Mouse (Mus musculus): ENCODE measurements around the gene Lat. TPM values are rescaled to one million over a fixed set of nuclear protein-coding genes. Genes with fewer than 3 reads are reported as not detected.
A peak's percentile ranks its signal among the peaks of the same experiment; 100 is the strongest.
"Not testable (repeated sequence)": the region's sequence is repeated elsewhere in the genome, so short reads cannot be mapped to it uniquely, and the experiment has no call there.

Gene Lat
- polyA plus RNA-seq, 1 experiment from 2014 or later, result 1.6 TPM

DNA sequence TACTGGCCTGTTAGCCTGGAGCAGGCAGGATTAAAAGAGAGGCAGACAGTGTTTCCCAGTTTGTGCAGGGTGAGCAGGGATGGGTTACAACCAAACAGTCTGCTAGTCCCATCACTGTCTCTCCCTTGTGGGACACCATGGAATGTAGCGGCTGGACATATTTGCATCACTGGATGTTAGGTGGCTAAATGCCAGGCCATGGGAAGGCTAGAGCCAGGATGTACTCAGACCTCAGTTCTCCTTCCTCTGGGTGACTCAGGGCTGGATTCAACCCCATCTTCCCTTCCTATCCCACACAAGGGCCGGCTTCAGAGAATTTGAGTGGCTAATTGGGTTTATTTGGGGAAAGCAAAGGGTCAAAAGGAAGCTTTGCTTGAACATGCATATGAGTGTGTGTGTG, 39.3 kb upstream of the Lat start:
- Histone ChIP-seq H3K9me3 (ENCODE audit: low read length) (no peaks in the 10 kb centered on the region), H3K27ac (ENCODE audit: low read length) (no peak overlapping the region), H3K36me3 (ENCODE audit: insufficient read depth, low read length) (no peaks in the 10 kb centered on the region), H3K27me3 (replicated peaks; ENCODE audit: insufficient read depth, low read length) (no peaks in the 10 kb centered on the region), H3K9ac (replicated peaks; ENCODE audit: low read depth) (no peak overlapping the region), H3K4me3 (ENCODE audit: low read depth, low read length) (no peak overlapping the region), H3K4me2 (replicated peaks; ENCODE audit: low read depth, low read length) (no peak overlapping the region), H3K4me1 (ENCODE audit: insufficient read depth, low read depth, low read length) (no peaks in the 10 kb centered on the region)
- ATAC-seq, result no peak
- WGBS, result 67% methylated on average over 2 of the region's 2 CpGs
- TF ChIP-seq CTCF (IDR thresholded peaks at IDR 0.05), result no peak
- no peak for TF ChIP-seq EP300 (IDR thresholded peaks at IDR 0.05)
- no peak for DNase-seq (ENCODE audit: low spot score)

DNA sequence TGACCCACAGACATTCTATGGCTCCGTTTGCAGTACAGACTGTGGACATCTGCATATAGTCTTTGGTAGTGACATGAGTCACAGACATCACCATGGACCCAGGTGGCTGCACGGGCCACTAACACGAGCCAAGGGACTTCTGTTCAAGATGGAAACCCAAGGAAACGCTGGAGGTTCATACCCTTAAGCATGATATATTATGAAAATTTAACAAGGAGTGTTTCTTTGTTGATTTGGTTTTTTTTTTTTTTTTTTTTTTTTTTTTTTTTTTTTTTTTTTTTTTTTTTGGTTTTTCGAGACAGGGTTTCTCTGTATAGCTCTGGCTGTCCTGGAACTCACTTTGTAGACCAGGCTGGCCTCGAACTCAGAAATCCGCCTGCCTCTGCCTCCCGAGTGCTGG, 33.1 kb upstream of the Lat start:
- H3K4me3 ChIP-seq (ENCODE audit: low read depth, low read length); H3K4me2 ChIP-seq (replicated peaks; ENCODE audit: low read depth, low read length); H3K27ac ChIP-seq (ENCODE audit: low read length); H3K4me1 ChIP-seq (ENCODE audit: insufficient read depth, low read depth, low read length); H3K27me3 ChIP-seq (replicated peaks; ENCODE audit: insufficient read depth, low read length); H3K9ac ChIP-seq (replicated peaks; ENCODE audit: low read depth); ATAC-seq; H3K36me3 ChIP-seq (ENCODE audit: insufficient read depth, low read length); H3K9me3 ChIP-seq (ENCODE audit: low read length); DNase-seq (ENCODE audit: low spot score): not testable (repeated sequence)
- 70% methylated on average over 6 of the region's 8 CpGs for WGBS

- peak; percentile 92 for TF ChIP-seq CTCF (IDR thresholded peaks at IDR 0.05)
- TF ChIP-seq EP300 (IDR thresholded peaks at IDR 0.05), result no peak
- no peak overlapping the region for H3K4me2 ChIP-seq (replicated peaks; ENCODE audit: low read depth, low read length)
- WGBS, result 10% methylated on average over 5 of the region's 5 CpGs
- H3K27me3 ChIP-seq (replicated peaks; ENCODE audit: insufficient read depth, low read length), result no peaks in the 10 kb centered on the region
- ATAC-seq (no peak), DNase-seq (ENCODE audit: low spot score) (peak; percentile 86)
- no peak overlapping the region for H3K9ac ChIP-seq (replicated peaks; ENCODE audit: low read depth)
- no peaks in the 10 kb centered on the region for H3K36me3 ChIP-seq (ENCODE audit: insufficient read depth, low read length)
- H3K9me3 ChIP-seq (ENCODE audit: low read length), result no peaks in the 10 kb centered on the region
- no peak overlapping the region for H3K4me3 ChIP-seq (ENCODE audit: low read depth, low read length)
- H3K4me1 ChIP-seq (ENCODE audit: insufficient read depth, low read depth, low read length), result 0 out of 2 replicates have a peak, but pooled peaks cover 3% of the 10 kb centered on the region
- no peak overlapping the region for H3K27ac ChIP-seq (ENCODE audit: low read length)
Measured at GRCm38 (mm10) chr7:126399548-126399947, 30.2 kb upstream of the Lat start.

- no peaks in the 10 kb centered on the region for H3K36me3 ChIP-seq (ENCODE audit: insufficient read depth, low read length)
- no peak overlapping the region for H3K4me3 ChIP-seq (ENCODE audit: low read depth, low read length)
- H3K27me3 ChIP-seq (replicated peaks; ENCODE audit: insufficient read depth, low read length), result no peaks in the 10 kb centered on the region
- WGBS, result 85% methylated on average over 4 of the region's 4 CpGs
- DNase-seq (ENCODE audit: low spot score) (no peak), ATAC-seq (no peak)
- H3K27ac ChIP-seq (ENCODE audit: low read length), result no peak overlapping the region
- H3K4me1 ChIP-seq (ENCODE audit: insufficient read depth, low read depth, low read length), result 0 out of 2 replicates have a peak, but pooled peaks cover 3% of the 10 kb centered on the region
- H3K4me2 ChIP-seq (replicated peaks; ENCODE audit: low read depth, low read length), result no peak overlapping the region
- TF ChIP-seq CTCF (IDR thresholded peaks at IDR 0.05), result no peak
- TF ChIP-seq EP300 (IDR thresholded peaks at IDR 0.05), result no peak
- no peak overlapping the region for H3K9ac ChIP-seq (replicated peaks; ENCODE audit: low read depth)
- H3K9me3 ChIP-seq (ENCODE audit: low read length), result no peaks in the 10 kb centered on the region
Measured at GRCm38 (mm10) chr7:126397822-126398221, 28.5 kb upstream of the Lat start.

DNA sequence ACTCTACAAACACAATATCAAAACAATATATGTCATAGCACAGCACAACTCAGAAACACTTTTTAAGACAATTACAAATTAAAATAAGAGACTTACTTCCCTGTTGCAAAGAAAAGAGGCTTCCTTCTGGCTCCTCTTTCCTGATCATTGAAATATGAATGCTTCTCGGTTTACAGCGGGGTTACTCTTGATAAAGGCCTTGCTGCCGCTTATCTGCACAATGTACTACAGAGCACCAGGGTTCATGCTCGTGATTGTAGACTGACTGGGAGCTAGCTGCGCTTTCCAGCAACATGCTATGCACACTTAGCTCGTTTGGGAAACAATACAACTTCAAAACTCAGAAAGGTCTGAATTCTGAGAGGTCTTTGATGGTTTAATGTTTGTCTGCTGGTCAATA, 27.9 kb upstream of the Lat start:
- no peak for DNase-seq (ENCODE audit: low spot score)
- Histone ChIP-seq H3K4me2 (replicated peaks; ENCODE audit: low read depth, low read length) (no peak overlapping the region), H3K27ac (ENCODE audit: low read length) (no peak overlapping the region), H3K9ac (replicated peaks; ENCODE audit: low read depth) (no peak overlapping the region), H3K36me3 (ENCODE audit: insufficient read depth, low read length) (no peaks in the 10 kb centered on the region), H3K4me1 (ENCODE audit: insufficient read depth, low read depth, low read length) (0 out of 2 replicates have a peak, but pooled peaks cover 3% of the 10 kb centered on the region), H3K9me3 (ENCODE audit: low read length) (no peaks in the 10 kb centered on the region), H3K27me3 (replicated peaks; ENCODE audit: insufficient read depth, low read length) (no peaks in the 10 kb centered on the region), H3K4me3 (ENCODE audit: low read depth, low read length) (no peak overlapping the region)
- TF ChIP-seq CTCF (IDR thresholded peaks at IDR 0.05), result no peak
- no peak for TF ChIP-seq EP300 (IDR thresholded peaks at IDR 0.05)
- no peak for ATAC-seq
- 58% methylated on average over 6 of the region's 6 CpGs for WGBS

GRCm38 (mm10) chr7:126396298-126397119, 27.1 kb upstream of the Lat start, which contains the start of gene Nfatc2ip:
Nfatc2ip (minus strand) TSS chr7:126396737.
- Histone ChIP-seq H3K36me3 (ENCODE audit: insufficient read depth, low read length) (no peaks in the 10 kb centered on the region), H3K4me1 (ENCODE audit: insufficient read depth, low read depth, low read length) (0 out of 2 replicates have a peak, but pooled peaks cover 3% of the 10 kb centered on the region), H3K4me2 (replicated peaks; ENCODE audit: low read depth, low read length) (peak within 1 kb of the TSS; percentile 95), H3K27ac (ENCODE audit: low read length) (peak within 1 kb of the TSS; percentile 74), H3K9me3 (ENCODE audit: low read length) (no peaks in the 10 kb centered on the region), H3K9ac (replicated peaks; ENCODE audit: low read depth) (peak within 1 kb of the TSS; percentile 78), H3K4me3 (ENCODE audit: low read depth, low read length) (peak within 1 kb of the TSS; percentile 82), H3K27me3 (replicated peaks; ENCODE audit: insufficient read depth, low read length) (no peaks in the 10 kb centered on the region)
- ATAC-seq (peak; percentile 100), DNase-seq (ENCODE audit: low spot score) (peak; percentile 100)
- TF ChIP-seq EP300 (IDR thresholded peaks at IDR 0.05), result 0 out of 2 replicates have a peak, but pooled peaks have one; percentile 27
- no peak for TF ChIP-seq CTCF (IDR thresholded peaks at IDR 0.05)
- under 1% methylated on average over 54 of the region's 59 CpGs for WGBS

DNA sequence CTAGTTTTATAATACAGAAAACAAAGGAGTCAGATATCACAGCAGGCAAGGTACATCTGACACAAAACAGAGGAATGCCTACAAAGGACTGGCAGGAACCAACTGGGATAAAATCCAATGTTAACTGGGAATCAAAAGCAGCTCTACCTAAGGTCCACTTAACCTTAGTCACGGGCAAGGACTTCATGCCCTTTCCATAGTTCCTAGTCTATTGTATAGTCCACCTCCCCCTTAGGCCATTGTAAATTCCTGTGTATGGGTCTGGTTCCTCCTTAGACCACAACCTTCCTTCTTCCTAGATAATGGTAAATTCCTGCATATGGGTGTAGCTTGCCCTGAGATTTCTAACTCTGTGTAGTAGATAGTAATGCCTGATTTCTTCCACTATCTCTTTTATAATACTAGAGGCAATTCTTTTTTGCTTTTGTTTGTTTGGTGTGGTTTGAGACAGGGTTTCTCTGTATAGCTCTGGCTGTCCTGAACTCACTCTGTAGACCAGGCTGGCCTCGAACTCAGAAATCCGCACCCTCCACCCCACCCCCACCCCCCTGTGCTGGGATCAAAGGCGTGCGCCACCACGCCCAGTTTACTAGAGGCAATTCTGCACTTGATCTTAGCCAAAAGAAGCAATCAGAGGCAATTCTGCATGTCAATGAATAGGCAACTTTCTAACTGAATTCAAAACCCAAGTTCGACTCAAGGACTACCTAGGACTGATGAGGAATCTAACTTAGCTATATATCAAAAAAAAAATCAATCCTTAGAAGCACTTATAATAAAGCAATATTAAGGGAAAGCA, 22.9 kb upstream of the Lat start:
- not testable (repeated sequence) for H3K9me3 ChIP-seq (ENCODE audit: low read length); H3K27me3 ChIP-seq (replicated peaks; ENCODE audit: insufficient read depth, low read length); H3K4me1 ChIP-seq (ENCODE audit: insufficient read depth, low read depth, low read length); ATAC-seq; H3K4me3 ChIP-seq (ENCODE audit: low read depth, low read length); H3K27ac ChIP-seq (ENCODE audit: low read length); DNase-seq (ENCODE audit: low spot score); H3K4me2 ChIP-seq (replicated peaks; ENCODE audit: low read depth, low read length); H3K9ac ChIP-seq (replicated peaks; ENCODE audit: low read depth)
- H3K36me3 ChIP-seq (ENCODE audit: insufficient read depth, low read length), result 0 out of 2 replicates have a peak, but pooled peaks cover 10% of the 10 kb centered on the region
- 91% methylated on average over 7 of the region's 7 CpGs for WGBS
